Mouse (Mus musculus) layer of hippocampus, adult 11-12 months (tissue): Measurements from ENCODE around the gene Pde4b.
A peak's percentile ranks its signal among the peaks of the same experiment; 100 is the strongest.

Experiments used
- DNase-seq: peaks from one replicate; pipeline ENCODE4 v3.0.0; 2022; ENCODE audit warnings: low spot score

Gene Pde4b

GRCm38 (mm10) chr4:102612596-102612995 is 525.3 kb downstream of the Pde4b start:
- no peak for DNase-seq

- DNase-seq = no peak
Observed at GRCm38 (mm10) chr4:102617774-102618173, 530.4 kb downstream of the Pde4b start.

GRCm38 (mm10) chr4:102618609-102619008 is 531.3 kb downstream of the Pde4b start:
- no peak for DNase-seq

GRCm38 (mm10) chr4:102620179-102620910 is 533.0 kb downstream of the Pde4b start:
- DNase-seq = no peak

GRCm38 (mm10) chr4:102621120-102621519 is 533.8 kb downstream of the Pde4b start:
- DNase-seq = no peak

- no peak for DNase-seq
Observed at GRCm38 (mm10) chr4:102622977-102623376, 535.6 kb downstream of the Pde4b start.

- DNase-seq = peak; percentile 16
Observed at GRCm38 (mm10) chr4:102623789-102624611, 536.7 kb downstream of the Pde4b start.

GRCm38 (mm10) chr4:102624937-102625336 is 537.6 kb downstream of the Pde4b start:
- DNase-seq = no peak

GRCm38 (mm10) chr4:102627799-102628198 is 540.5 kb downstream of the Pde4b start:
- DNase-seq = no peak

GRCm38 (mm10) chr4:102629621-102630020 is 542.3 kb downstream of the Pde4b start:
- no peak for DNase-seq

GRCm38 (mm10) chr4:102630261-102630660 is 542.9 kb downstream of the Pde4b start:
- no peak for DNase-seq

- DNase-seq = peak; percentile 16
Observed at GRCm38 (mm10) chr4:102631624-102632023, 544.3 kb downstream of the Pde4b start.

- no peak for DNase-seq
Observed at GRCm38 (mm10) chr4:102633241-102633640, 545.9 kb downstream of the Pde4b start.

- DNase-seq = no peak
Observed at GRCm38 (mm10) chr4:102635258-102635657, 547.9 kb downstream of the Pde4b start.

GRCm38 (mm10) chr4:102635944-102636343 is 548.6 kb downstream of the Pde4b start:
- no peak for DNase-seq

- no peak for DNase-seq
Observed at GRCm38 (mm10) chr4:102637348-102637910, 550.1 kb downstream of the Pde4b start.

- no peak for DNase-seq
Observed at GRCm38 (mm10) chr4:102640942-102641341, 553.6 kb downstream of the Pde4b start.

- no peak for DNase-seq
Observed at GRCm38 (mm10) chr4:102644062-102644461, 556.7 kb downstream of the Pde4b start.

- DNase-seq = no peak
Observed at GRCm38 (mm10) chr4:102647056-102647455, 559.7 kb downstream of the Pde4b start.

- DNase-seq = no peak
Observed at GRCm38 (mm10) chr4:102655331-102655730, 568.0 kb downstream of the Pde4b start.

- DNase-seq = peak; percentile 55
Observed at GRCm38 (mm10) chr4:102656494-102657036, 569.2 kb downstream of the Pde4b start.
